Mouse (Mus musculus) heart, adult 2 months (tissue): ENCODE results near the gene Nxpe2. TPM values are rescaled to one million over a fixed set of nuclear protein-coding genes. Genes with fewer than 3 reads are reported as not detected.

Experiments used
- DNase-seq, 2 experiments: peaks; one replicate each; pipeline ENCODE4 v3.0.0; 2021
- H3K27ac ChIP-seq: fragments of 200-600 bp; 2 replicates; pipeline ENCODE4 v1.8.1; 2022
- H3K27me3 ChIP-seq: fragments of 200-500 bp; 2 replicates; pipeline ENCODE4 v1.6.1; 2012; ENCODE audit warnings: mild to moderate bottlenecking, low read length, inconsistent platforms, mixed read lengths; ENCODE audit not compliant: control insufficient read depth, insufficient read depth
- H3K36me3 ChIP-seq: fragments of 200-500 bp; 2 replicates; pipeline ENCODE4 v1.6.1; 2012; ENCODE audit warnings: low read length, inconsistent platforms; ENCODE audit not compliant: control insufficient read depth, insufficient read depth
- H3K4me1 ChIP-seq: fragments of 200-500 bp; 2 replicates; pipeline ENCODE4 v1.6.1; 2011; ENCODE audit warnings: low read length; ENCODE audit not compliant: control insufficient read depth, insufficient read depth
- H3K4me3 ChIP-seq: fragments of 200-600 bp; 2 replicates; pipeline ENCODE4 v1.8.1; 2022
- H3K79me2 ChIP-seq: fragments of 200-500 bp; replicated peaks from 2 replicates; pipeline ENCODE4 v1.6.1; 2012; ENCODE audit warnings: mild to moderate bottlenecking, inconsistent platforms, low read length, moderate library complexity, mixed read lengths; ENCODE audit not compliant: control insufficient read depth, insufficient read depth
- H3K9ac ChIP-seq: fragments of 200-500 bp; 2 replicates; pipeline ENCODE4 v1.6.1; 2012; ENCODE audit warnings: low read depth, mild to moderate bottlenecking, control low read depth, inconsistent platforms, low read length, mixed read lengths
- CTCF ChIP-seq: fragments of 200-600 bp; IDR thresholded peaks from 2 replicates; pipeline ENCODE4 v1.8.1; 2022; ENCODE audit warnings: antibody characterized with exemption, mild to moderate bottlenecking, moderate library complexity
- EP300 ChIP-seq: fragments of 200-500 bp; IDR thresholded peaks from 2 replicates; pipeline ENCODE4 v1.6.1; 2011; ENCODE audit warnings: low read depth, low read length, control low read depth; ENCODE audit not compliant: insufficient read depth
- POLR2A ChIP-seq: fragments of 200-500 bp; IDR thresholded peaks from 2 replicates; pipeline ENCODE4 v1.6.1; 2011; ENCODE audit warnings: mild to moderate bottlenecking, low read depth, low read length, control low read depth; ENCODE audit not compliant: insufficient read depth
- WGBS: fragments of 180-500 bp; shearing (Covaris S2); methylation state at CpG from one replicate; pipeline ENCODE4 v1.1.7; 2018; 5-methylcytosine and 5-hydroxymethylcytosine counted together
- intact Hi-C: fragments of 180-260 bp; cut with DNase I; formaldehyde crosslinking; loops from one replicate; pipeline ENCODE4 v1.15.1; 2025
- polyA plus RNA-seq: library from polyadenylated mRNA; depleted of rRNA; stranded (reverse); fragments of >200 nt; gene quantifications from 2 replicates; pipeline ENCODE4 v1.2.3, GENCODE M21; 2012; rRNA removed
- total RNA-seq, 2 experiments: library from RNA; stranded (reverse); gene quantifications; 2 replicates each; pipeline ENCODE4 v1.2.3; 2021

Gene Nxpe2
- total and polyA plus RNA-seq, 3 experiments = 1.8 to 2.1 (median 1.9) TPM

DNA sequence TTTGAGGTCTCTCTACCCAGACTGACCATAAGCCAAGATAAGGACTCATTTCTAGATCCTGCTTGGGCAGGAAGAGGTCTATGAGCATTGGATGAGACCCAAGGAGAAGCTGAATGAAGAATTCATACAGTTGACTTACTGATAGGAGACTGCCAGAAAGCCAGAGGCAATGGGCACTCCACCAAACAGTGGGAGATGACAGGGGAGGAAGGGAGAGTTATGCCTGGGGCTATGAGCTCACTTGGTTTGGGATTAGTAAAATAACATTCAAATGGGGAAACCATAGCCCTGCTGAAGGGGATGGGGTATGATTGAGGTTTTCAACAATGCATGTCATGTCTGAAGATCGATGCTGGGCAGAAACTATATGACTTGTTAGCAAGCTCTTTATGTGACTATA is 63.0 kb downstream of the Nxpe2 start:
- whole genome bisulfite sequencing = 82% methylated on average over 1 of the region's 1 CpGs
- H3K27ac ChIP-seq = no peak overlapping the region
- no peak for DNase-seq

DNA sequence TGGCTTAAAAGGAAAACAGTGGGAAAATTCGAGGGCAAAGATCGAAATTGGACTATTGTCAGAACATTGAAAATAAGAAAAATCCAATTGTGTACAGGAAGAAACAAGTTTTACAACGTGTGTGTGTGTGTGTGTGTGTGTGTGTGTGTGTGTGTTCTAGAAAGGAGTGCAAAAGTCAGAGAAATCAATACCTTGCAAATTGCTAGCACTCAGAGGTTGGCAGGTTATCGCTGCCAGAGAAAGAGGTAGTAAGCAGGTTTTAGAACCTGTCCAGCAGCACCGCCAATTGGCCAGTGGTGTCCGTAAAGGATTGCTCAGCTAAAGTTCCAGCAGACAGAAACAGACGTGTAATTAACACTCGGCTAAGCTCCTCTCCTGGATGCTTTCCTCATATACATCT is 69.0 kb downstream of the Nxpe2 start:
- TF ChIP-seq CTCF (no peak), POLR2A (no peak), EP300 (no peak)
- 86% methylated on average over 8 of the region's 8 CpGs for WGBS
- no peak for DNase-seq
- Histone ChIP-seq H3K79me2 (no peaks in the 10 kb centered on the region), H3K4me1 (no peaks in the 10 kb centered on the region), H3K9ac (no peak overlapping the region), H3K4me3 (no peak overlapping the region), H3K27ac (no peak overlapping the region), H3K36me3 (no peaks in the 10 kb centered on the region), H3K27me3 (no peaks in the 10 kb centered on the region)
- intact Hi-C loops = no loop called here

More for the DNA sequence above, 63.0 kb downstream of the Nxpe2 start:
- no peaks in the 10 kb centered on the region for H3K79me2 ChIP-seq
- no peak overlapping the region for H3K9ac ChIP-seq
- intact Hi-C loops = no loop called here
- H3K36me3 ChIP-seq = no peaks in the 10 kb centered on the region
- H3K4me3 ChIP-seq = no peak overlapping the region
- no peaks in the 10 kb centered on the region for H3K27me3 ChIP-seq
- no peaks in the 10 kb centered on the region for H3K4me1 ChIP-seq
- no peak for TF ChIP-seq CTCF
- no peak for TF ChIP-seq POLR2A
- TF ChIP-seq EP300 = no peak

DNA sequence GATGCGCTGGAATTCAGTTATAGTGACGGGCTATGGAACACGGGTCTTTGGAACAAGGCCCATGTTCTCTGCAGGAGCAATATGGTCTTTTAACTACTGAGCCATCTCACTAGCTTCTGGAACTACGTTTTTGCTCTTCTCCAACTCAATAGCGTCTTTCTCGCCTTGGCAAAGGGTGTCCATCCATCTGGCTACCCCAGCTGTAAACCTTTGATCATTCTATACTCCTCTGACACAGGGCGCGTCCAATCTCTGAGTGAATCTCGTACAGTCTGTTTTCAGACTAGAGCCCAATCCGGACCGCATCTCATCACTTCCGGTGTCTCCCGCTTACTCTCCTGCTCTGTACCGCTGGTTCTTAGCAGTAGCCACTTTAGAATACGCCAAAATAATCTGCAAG is 76.4 kb downstream of the Nxpe2 start:
- intact Hi-C loops = no loop called here

More for the DNA sequence above, 76.4 kb downstream of the Nxpe2 start:
- no peak for DNase-seq
- no peaks in the 10 kb centered on the region for H3K4me1 ChIP-seq
- TF ChIP-seq POLR2A = no peak
- no peak for TF ChIP-seq CTCF
- TF ChIP-seq EP300 = no peak
- no peak overlapping the region for H3K4me3 ChIP-seq
- H3K79me2 ChIP-seq = no peaks in the 10 kb centered on the region
- 87% methylated on average over 15 of the region's 15 CpGs for WGBS
- no peaks in the 10 kb centered on the region for H3K36me3 ChIP-seq
- H3K27ac ChIP-seq = no peak overlapping the region
- no peak overlapping the region for H3K9ac ChIP-seq
- H3K27me3 ChIP-seq = no peaks in the 10 kb centered on the region

Other genes starting within 250 kb of the Nxpe2 start
- gene Nxpe4, start 191.4 kb downstream of the Nxpe2 start, total RNA-seq = 1 to 10 TPM; 6.5 to 7.8 TPM
- 2.9 and 9.4 TPM in 2 replicates for gene Nxpe4, start 191.4 kb downstream of the Nxpe2 start, polyA plus RNA-seq
- 10 to 100 TPM; 58.5 to 68.0 TPM for gene Rexo2, start 127.2 kb upstream of the Nxpe2 start, total RNA-seq
- 53.2 and 79.0 TPM in 2 replicates for gene Rexo2, start 127.2 kb upstream of the Nxpe2 start, polyA plus RNA-seq
- 10 to 100 TPM; 20.6 to 21.3 TPM for gene Rbm7, start 141.8 kb upstream of the Nxpe2 start, total RNA-seq
- gene Rbm7, start 141.8 kb upstream of the Nxpe2 start, polyA plus RNA-seq = 10.6 and 21.6 TPM in 2 replicates
- gene Gm5617, start 142.0 kb upstream of the Nxpe2 start, total RNA-seq = 10 to 100 TPM; 34.4 to 39.1 TPM
- 31.2 and 62.1 TPM in 2 replicates for gene Gm5617, start 142.0 kb upstream of the Nxpe2 start, polyA plus RNA-seq